Mouse (Mus musculus): Measurements from ENCODE around the gene Snx13. TPM values are rescaled to one million over a fixed set of nuclear protein-coding genes. Genes with fewer than 3 reads are reported as not detected.

Gene Snx13
- total and polyA plus RNA-seq, 3 experiments: 6.2 to 7.6 TPM; not detected in 1

DNA sequence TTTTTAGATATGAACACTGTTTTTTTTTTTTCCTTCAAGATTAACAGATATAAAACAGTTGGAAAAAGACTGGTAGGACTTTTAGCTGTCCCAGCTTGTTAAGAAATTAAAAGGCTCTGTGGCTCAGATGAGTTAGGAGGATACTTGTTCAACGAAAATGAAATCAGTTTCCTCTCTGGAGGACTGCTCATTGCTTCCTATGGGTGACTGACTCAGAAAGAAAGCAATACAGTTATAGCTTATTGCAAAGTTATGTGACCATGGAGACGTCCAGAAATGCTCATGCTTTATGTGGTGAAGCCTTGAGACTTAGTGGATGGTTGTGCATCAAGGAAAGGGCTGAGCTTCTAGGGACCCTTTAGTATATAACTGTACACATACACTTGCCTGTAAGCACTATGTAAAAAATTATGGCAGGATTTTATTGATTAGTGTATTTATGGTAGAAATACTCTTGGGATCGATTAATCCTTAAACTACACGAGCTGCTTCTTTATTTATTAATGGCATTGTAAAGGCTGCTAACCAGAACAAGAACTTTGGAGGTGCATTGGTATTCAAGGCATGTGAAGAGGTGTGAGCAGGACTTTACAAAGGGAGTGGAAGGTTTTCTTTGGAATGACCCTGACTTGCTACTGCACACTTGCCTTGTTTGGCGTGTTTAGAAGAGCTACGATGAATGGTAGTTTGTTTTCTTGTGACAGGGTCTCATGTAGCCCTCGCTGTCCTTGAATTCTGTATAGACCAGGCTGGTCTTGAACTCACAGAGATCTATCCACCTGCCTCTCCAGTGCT is 4.2 kb downstream of the Snx13 start:
- Histone ChIP-seq H3K4me1 (ENCODE audit: control insufficient read depth in 1 of 2, insufficient read depth in 2 of 2, low read length in 2 of 2) (peaks cover 4 to 10% of the 10 kb centered on the region in 2 experiments; a peak in 2 of 4 replicates), H3K4me3 (ENCODE audit: control insufficient read depth in 1 of 2, insufficient read depth in 1 of 2, low read depth in 2 of 2, low read length in 2 of 2) (no peak overlapping the region), H3K36me3 (ENCODE audit: control insufficient read depth in 1 of 2, insufficient read depth in 2 of 2, low read length in 2 of 2) (peaks cover 0 to 17% of the 10 kb centered on the region in 2 experiments; a peak in 3 of 4 replicates), H3K27ac (ENCODE audit: control insufficient read depth, low read depth, low read length) (no peak overlapping the region), H3K27me3 (ENCODE audit: control insufficient read depth in 1 of 2, insufficient read depth in 2 of 2, low read length in 2 of 2) (no peaks in the 10 kb centered on the region), H3K9ac (ENCODE audit: control insufficient read depth, low read depth, low read length, poor library complexity, severe bottlenecking) (no peak overlapping the region), H3K9me3 (replicated peaks; ENCODE audit: insufficient read depth, low read length) (no peaks in the 10 kb centered on the region), H3K79me2 (ENCODE audit: control insufficient read depth, insufficient read depth, low read length, poor library complexity) (peaks cover 36% of the 10 kb centered on the region)
- no peak for TF ChIP-seq POLR2A (IDR thresholded peaks at IDR 0.05; ENCODE audit: control insufficient read depth in 1 of 2, insufficient read depth in 1 of 2, low read depth in 1 of 2, low read length in 2 of 2, poor library complexity in 1 of 2)
- no peak for TF ChIP-seq KAT2A (conservative IDR thresholded peaks at IDR 0.05; ENCODE audit: low read depth, low read length)
- no peak for TF ChIP-seq MEF2A (IDR thresholded peaks at IDR 0.05; ENCODE audit: extremely low read depth, insufficient replicate concordance, low read depth, low read length, poor library complexity, severe bottlenecking)
- TF ChIP-seq USF2 (IDR thresholded peaks at IDR 0.05; ENCODE audit: borderline replicate concordance in 1 of 2, insufficient read depth in 1 of 2, low read depth in 1 of 2, low read length in 2 of 2): no peak
- DNase-seq (ENCODE audit: low read depth, low spot score): no peak

GRCm38 (mm10) chr12:35054420-35054819 is 7.4 kb downstream of the Snx13 start:
- TF ChIP-seq CHD1 (IDR thresholded peaks at IDR 0.05; ENCODE audit: low read depth, low read length) (no peak), EP300 (IDR thresholded peaks at IDR 0.05; ENCODE audit: low read depth in 1 of 2, low read length in 2 of 2) (no peak), GATA1 (IDR thresholded peaks at IDR 0.05; ENCODE audit: low read depth, low read length) (no peak), KAT2A (conservative IDR thresholded peaks at IDR 0.05; ENCODE audit: low read depth, low read length) (no peak)
- no peaks in the 10 kb centered on the region for H3K9me3 ChIP-seq (replicated peaks; ENCODE audit: insufficient read depth, low read length)
- no peak for DNase-seq (ENCODE audit: low read depth, low spot score)
- peaks cover 0 to 9% of the 10 kb centered on the region in 2 experiments; a peak in 3 of 4 replicates for H3K36me3 ChIP-seq (ENCODE audit: control insufficient read depth in 1 of 2, insufficient read depth in 2 of 2, low read length in 2 of 2)
- H3K27ac ChIP-seq (ENCODE audit: control insufficient read depth, low read depth, low read length): no peak overlapping the region
- H3K27me3 ChIP-seq (ENCODE audit: control insufficient read depth in 1 of 2, insufficient read depth in 2 of 2, low read length in 2 of 2): no peaks in the 10 kb centered on the region
- no peak overlapping the region for H3K4me3 ChIP-seq (ENCODE audit: control insufficient read depth in 1 of 2, insufficient read depth in 1 of 2, low read depth in 2 of 2, low read length in 2 of 2)
- H3K4me1 ChIP-seq (ENCODE audit: control insufficient read depth in 1 of 2, insufficient read depth in 2 of 2, low read length in 2 of 2): peaks cover 0 to 5% of the 10 kb centered on the region in 2 experiments; a peak in 2 of 4 replicates
- peaks cover 17% of the 10 kb centered on the region for H3K79me2 ChIP-seq (ENCODE audit: control insufficient read depth, insufficient read depth, low read length, poor library complexity)
- no peak overlapping the region for H3K9ac ChIP-seq (ENCODE audit: control insufficient read depth, low read depth, low read length, poor library complexity, severe bottlenecking)

- Histone ChIP-seq H3K27me3 (ENCODE audit: control insufficient read depth in 1 of 2, insufficient read depth in 2 of 2, low read length in 2 of 2) (no peaks in the 10 kb centered on the region), H3K9ac (ENCODE audit: control insufficient read depth, low read depth, low read length, poor library complexity, severe bottlenecking) (no peak overlapping the region), H3K4me3 (ENCODE audit: control insufficient read depth in 1 of 2, insufficient read depth in 1 of 2, low read depth in 2 of 2, low read length in 2 of 2) (no peak overlapping the region), H3K79me2 (ENCODE audit: control insufficient read depth, insufficient read depth, low read length, poor library complexity) (peaks cover 16% of the 10 kb centered on the region), H3K36me3 (ENCODE audit: control insufficient read depth in 1 of 2, insufficient read depth in 2 of 2, low read length in 2 of 2) (peaks cover 0 to 9% of the 10 kb centered on the region in 2 experiments; a peak in 3 of 4 replicates), H3K9me3 (replicated peaks; ENCODE audit: insufficient read depth, low read length) (no peaks in the 10 kb centered on the region), H3K27ac (ENCODE audit: control insufficient read depth, low read depth, low read length) (no peak overlapping the region), H3K4me1 (ENCODE audit: control insufficient read depth in 1 of 2, insufficient read depth in 2 of 2, low read length in 2 of 2) (peaks cover 0 to 5% of the 10 kb centered on the region in 2 experiments; a peak in 2 of 4 replicates)
- DNase-seq (ENCODE audit: low read depth, low spot score): no peak
- TF ChIP-seq SIN3A (IDR thresholded peaks at IDR 0.05; ENCODE audit: low read length) (no peak), CHD1 (IDR thresholded peaks at IDR 0.05; ENCODE audit: low read depth, low read length) (no peak), MAX (IDR thresholded peaks at IDR 0.05; ENCODE audit: low read length) (no peak), TBP (IDR thresholded peaks at IDR 0.05; ENCODE audit: low read depth, low read length) (no peak)
Observed at GRCm38 (mm10) chr12:35055114-35056095, 8.4 kb downstream of the Snx13 start.

Measured in MEL (cell line).